Mouse (Mus musculus) embryonic facial prominence, embryonic 11.5 days (tissue): ENCODE measurements at regions not wholly inside any gene's neighbourhood (a gene's known extent, or its start where the extent isn't known, plus 50 kb on each side); places are given as distances from the start of the nearest gene placed in this dataset.
"Not testable (repeated sequence)": the region's sequence is repeated elsewhere in the genome, so short reads cannot be mapped to it uniquely, and the experiment has no call there.

Experiments
- ATAC-seq: fragments of 200-750 bp; cut with Nextera tagmentation; replicated peaks from 2 replicates; pipeline ENCODE4 v1.8.0; 2017; ENCODE audit warnings: low read depth; ENCODE audit not compliant: insufficient number of reproducible peaks, low FRiP score, low TSS enrichment
- DNase-seq: peaks from one replicate; pipeline ENCODE4 v3.0.0-alpha.2; 2015; ENCODE audit warnings: low spot score
- H3K27ac ChIP-seq: fragments of 300-500 bp; sonication (generic); replicated peaks from 2 replicates; pipeline ENCODE4 v1.5.1; 2014; ENCODE audit warnings: mild to moderate bottlenecking, low read depth, low read length, control low read depth
- H3K27me3 ChIP-seq: fragments of 300-500 bp; sonication (generic); 2 replicates; pipeline ENCODE4 v1.6.1; 2014; ENCODE audit warnings: mild to moderate bottlenecking, low read length, moderate library complexity, mixed read lengths; ENCODE audit not compliant: control insufficient read depth, insufficient read depth
- H3K36me3 ChIP-seq: fragments of 300-500 bp; sonication (generic); replicated peaks from 2 replicates; pipeline ENCODE4 v1.6.1; 2014; ENCODE audit warnings: low read depth, mild to moderate bottlenecking, low read length, moderate library complexity, mixed read lengths; ENCODE audit not compliant: control insufficient read depth, insufficient read depth
- H3K4me1 ChIP-seq: fragments of 300-500 bp; sonication (generic); 2 replicates; pipeline ENCODE4 v1.6.1; 2014; ENCODE audit warnings: low read length, mixed read lengths; ENCODE audit not compliant: control insufficient read depth, insufficient read depth
- H3K4me2 ChIP-seq: fragments of 300-500 bp; sonication (generic); 2 replicates; pipeline ENCODE4 v1.6.1; 2014; ENCODE audit warnings: low read depth, mild to moderate bottlenecking, control low read depth, low read length, moderate library complexity
- H3K4me3 ChIP-seq: fragments of 300-500 bp; sonication (generic); 2 replicates; pipeline ENCODE4 v1.5.1; 2014; ENCODE audit warnings: low read depth, low read length, control low read depth
- H3K9ac ChIP-seq: fragments of 300-500 bp; sonication (generic); replicated peaks from 2 replicates; pipeline ENCODE4 v1.6.1; 2014; ENCODE audit warnings: mild to moderate bottlenecking, control low read depth, low read length
- H3K9me3 ChIP-seq: fragments of 300-500 bp; sonication (generic); replicated peaks from 2 replicates; pipeline ENCODE4 v1.6.1; 2016; ENCODE audit warnings: mild to moderate bottlenecking, low read length, inconsistent platforms, mixed read lengths; ENCODE audit not compliant: control insufficient read depth
- WGBS: fragments of 180-500 bp; shearing (Covaris S2); extraction: QIAGEN DNeasy Blood & Tissue Kit; methylation state at CpG from one replicate; pipeline ENCODE4 v1.1.7; 2014; 5-methylcytosine and 5-hydroxymethylcytosine counted together

DNA sequence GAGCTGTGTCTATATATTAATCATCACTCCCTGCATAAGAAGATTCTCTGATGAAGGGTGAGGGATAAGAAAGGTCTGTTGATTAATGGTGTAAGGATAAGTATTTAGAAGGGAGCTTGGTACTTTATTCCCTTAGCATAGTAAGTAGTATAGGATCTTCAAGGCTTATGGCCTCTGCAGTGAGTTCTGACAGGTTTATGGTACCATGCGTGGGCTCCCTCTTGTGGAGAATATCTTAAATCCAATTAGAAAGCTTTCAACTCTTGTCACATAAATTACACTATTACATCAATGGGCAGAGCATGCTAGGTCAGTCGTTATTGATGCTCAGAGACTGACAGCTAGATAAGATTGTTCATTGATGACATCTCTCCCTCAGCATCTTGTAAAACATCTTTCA, 112.7 kb upstream of the Grin3a start:
- Histone ChIP-seq H3K9ac (no peak overlapping the region), H3K9me3 (no peaks in the 10 kb centered on the region), H3K36me3 (no peaks in the 10 kb centered on the region), H3K4me2 (no peak overlapping the region), H3K27me3 (no peaks in the 10 kb centered on the region), H3K4me3 (no peak overlapping the region), H3K4me1 (no peaks in the 10 kb centered on the region), H3K27ac (no peak overlapping the region)
- DNase-seq (peak; percentile 57), ATAC-seq (no peak)
- 24% methylated on average over 2 of the region's 2 CpGs for WGBS

DNA sequence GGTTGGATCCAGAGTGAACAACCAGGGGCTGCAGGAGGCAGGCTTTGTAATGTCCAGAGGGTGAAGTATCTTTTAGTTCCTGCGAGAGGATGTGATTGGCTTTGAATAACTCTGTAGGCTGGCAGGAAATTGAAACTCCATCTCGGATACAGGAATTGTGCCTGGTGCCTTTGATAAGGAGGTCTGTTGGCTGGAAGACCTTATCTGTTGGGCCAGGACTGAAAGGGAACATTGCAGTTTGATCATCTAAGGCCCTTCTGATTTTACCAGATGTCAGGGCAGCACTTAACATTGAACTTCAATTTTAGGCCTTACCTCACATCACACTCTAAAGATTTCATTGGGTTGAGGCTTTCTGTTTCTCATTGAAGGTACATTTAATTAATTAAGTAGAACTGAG, 111.3 kb upstream of the Grin3a start:
- H3K4me2 ChIP-seq: no peak overlapping the region
- no peaks in the 10 kb centered on the region for H3K4me1 ChIP-seq
- no peaks in the 10 kb centered on the region for H3K9me3 ChIP-seq
- ATAC-seq (no peak), DNase-seq (no peak)
- H3K4me3 ChIP-seq: no peak overlapping the region
- H3K27ac ChIP-seq: no peak overlapping the region
- H3K9ac ChIP-seq: no peak overlapping the region
- no peaks in the 10 kb centered on the region for H3K36me3 ChIP-seq
- H3K27me3 ChIP-seq: no peaks in the 10 kb centered on the region
- WGBS: 58% methylated on average over 2 of the region's 2 CpGs

DNA sequence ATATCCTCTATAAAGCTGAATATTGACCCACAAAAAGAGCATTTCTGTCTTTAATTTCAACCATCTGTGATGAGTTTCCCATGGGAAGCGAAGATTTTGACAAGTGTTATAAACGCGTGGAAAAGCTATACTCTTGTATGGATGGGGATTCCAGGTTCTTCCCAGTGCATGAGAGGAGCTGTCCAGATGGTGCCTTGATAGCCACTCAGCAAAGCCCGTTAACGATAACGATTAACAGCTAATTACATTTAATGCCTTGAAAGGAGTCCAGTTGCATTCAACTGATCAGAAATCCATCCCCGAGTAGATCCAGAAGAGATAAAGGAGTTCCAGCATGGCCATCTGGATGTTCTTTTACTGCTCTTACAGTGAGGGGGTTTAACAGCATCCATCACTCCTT, 100.8 kb upstream of the Grin3a start:
- ATAC-seq: no peak
- H3K27me3 ChIP-seq: no peaks in the 10 kb centered on the region
- 74% methylated on average over 7 of the region's 7 CpGs for WGBS
- H3K9me3 ChIP-seq: no peaks in the 10 kb centered on the region
- DNase-seq: no peak
- no peaks in the 10 kb centered on the region for H3K36me3 ChIP-seq
- no peak overlapping the region for H3K4me2 ChIP-seq
- H3K27ac ChIP-seq: no peak overlapping the region
- H3K4me1 ChIP-seq: no peaks in the 10 kb centered on the region
- H3K9ac ChIP-seq: no peak overlapping the region
- H3K4me3 ChIP-seq: no peak overlapping the region

DNA sequence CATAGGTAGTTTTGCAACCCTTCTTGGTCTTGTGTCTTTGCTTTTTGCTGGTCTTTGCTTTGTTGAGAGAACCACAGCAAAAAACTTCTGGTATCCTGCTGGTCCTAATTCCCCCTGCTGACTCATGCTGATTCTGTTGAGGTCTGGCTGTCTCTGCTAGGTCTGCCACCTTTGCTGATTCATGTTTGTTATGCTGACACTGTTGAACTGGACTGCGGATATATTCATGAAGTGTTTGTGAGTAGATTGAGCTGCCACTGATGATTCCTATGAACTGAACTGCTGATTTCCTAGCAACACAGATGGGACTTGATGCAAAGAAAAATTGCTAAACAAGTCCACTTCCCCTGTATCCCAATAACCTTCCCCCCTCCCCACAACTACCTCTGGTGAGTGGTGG, 91.9 kb upstream of the Grin3a start:
- H3K9ac ChIP-seq: no peak overlapping the region
- H3K4me2 ChIP-seq: no peak overlapping the region
- H3K27me3 ChIP-seq: no peaks in the 10 kb centered on the region
- H3K36me3 ChIP-seq: no peaks in the 10 kb centered on the region
- H3K4me1 ChIP-seq: no peaks in the 10 kb centered on the region
- WGBS: 96% methylated on average over 1 of the region's 1 CpGs
- H3K4me3 ChIP-seq: no peak overlapping the region
- H3K9me3 ChIP-seq: no peaks in the 10 kb centered on the region
- DNase-seq (no peak), ATAC-seq (no peak)
- no peak overlapping the region for H3K27ac ChIP-seq

DNA sequence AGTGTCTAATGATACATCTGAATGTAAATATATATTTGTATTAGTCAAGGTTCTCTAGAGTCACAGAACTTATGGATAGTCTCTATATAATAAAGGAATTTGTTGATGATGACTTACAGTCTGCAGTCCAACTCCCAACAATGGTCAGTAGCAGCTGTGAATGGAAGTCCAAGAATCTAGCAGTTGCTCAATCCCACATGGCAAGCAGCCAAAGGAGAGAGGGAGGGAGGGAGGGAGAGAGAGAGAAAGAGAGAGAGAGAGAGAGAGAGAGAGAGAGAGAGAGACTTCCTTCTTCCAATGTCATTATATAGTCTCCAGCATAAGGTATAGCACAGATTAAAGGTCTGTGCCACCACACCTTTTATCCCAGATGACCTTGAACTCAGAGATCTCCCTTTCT, 84.1 kb upstream of the Grin3a start:
- H3K4me3 ChIP-seq, H3K4me1 ChIP-seq, DNase-seq, H3K27me3 ChIP-seq, H3K4me2 ChIP-seq, H3K9ac ChIP-seq, H3K36me3 ChIP-seq, ATAC-seq, H3K27ac ChIP-seq, H3K9me3 ChIP-seq: not testable (repeated sequence)

DNA sequence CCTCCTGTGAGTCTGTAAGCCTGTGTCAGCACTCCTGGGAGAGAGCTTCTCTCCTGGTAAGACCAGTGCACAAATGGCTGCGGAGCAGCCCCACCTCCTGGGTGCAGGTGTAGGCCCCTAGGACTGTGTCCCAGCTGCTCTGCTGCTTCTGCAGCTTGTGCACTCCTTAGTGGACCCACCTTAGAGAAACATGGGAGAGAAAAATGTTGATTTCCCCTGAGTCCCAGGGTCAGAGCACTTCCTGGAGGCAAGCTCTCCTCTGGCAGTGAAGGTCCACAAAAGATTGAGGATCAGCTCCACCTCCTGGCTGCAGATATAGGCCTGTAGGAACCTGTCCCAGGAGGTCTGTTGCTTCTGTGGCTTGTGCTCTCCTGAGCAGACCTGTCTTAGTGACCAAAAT, 81.5 kb upstream of the Grin3a start:
- ATAC-seq (no peak), DNase-seq (no peak)
- no peaks in the 10 kb centered on the region for H3K4me1 ChIP-seq
- no peak overlapping the region for H3K27ac ChIP-seq
- no peaks in the 10 kb centered on the region for H3K36me3 ChIP-seq
- H3K9me3 ChIP-seq: no peaks in the 10 kb centered on the region
- no peak overlapping the region for H3K4me2 ChIP-seq
- no peaks in the 10 kb centered on the region for H3K27me3 ChIP-seq
- 64% methylated on average over 1 of the region's 1 CpGs for WGBS
- H3K4me3 ChIP-seq: no peak overlapping the region
- no peak overlapping the region for H3K9ac ChIP-seq

DNA sequence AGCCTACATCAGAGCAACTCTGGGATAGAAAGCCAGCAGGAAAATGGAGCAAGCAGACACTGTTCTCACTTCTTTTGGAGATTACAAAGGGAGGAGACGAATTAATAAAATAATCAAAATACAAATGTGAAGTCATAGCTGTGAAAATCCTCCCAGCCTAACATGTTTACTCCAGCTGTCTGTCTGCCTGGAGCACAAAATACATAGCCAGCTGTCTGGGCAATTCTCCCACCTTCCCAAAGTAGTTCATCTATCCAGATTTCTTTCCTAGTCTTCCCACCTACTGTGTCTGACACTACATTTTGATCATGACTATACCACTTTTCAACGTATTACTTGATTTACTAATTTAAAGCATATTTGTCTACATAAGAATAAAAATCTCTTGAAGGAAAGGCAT, 68.7 kb upstream of the Grin3a start:
- no peaks in the 10 kb centered on the region for H3K4me1 ChIP-seq
- H3K36me3 ChIP-seq: no peaks in the 10 kb centered on the region
- H3K27ac ChIP-seq: no peak overlapping the region
- no peak overlapping the region for H3K4me3 ChIP-seq
- no peaks in the 10 kb centered on the region for H3K27me3 ChIP-seq
- no peak overlapping the region for H3K9ac ChIP-seq
- ATAC-seq (no peak), DNase-seq (no peak)
- no peak overlapping the region for H3K4me2 ChIP-seq
- H3K9me3 ChIP-seq: no peaks in the 10 kb centered on the region
- 80% methylated on average over 2 of the region's 2 CpGs for WGBS

DNA sequence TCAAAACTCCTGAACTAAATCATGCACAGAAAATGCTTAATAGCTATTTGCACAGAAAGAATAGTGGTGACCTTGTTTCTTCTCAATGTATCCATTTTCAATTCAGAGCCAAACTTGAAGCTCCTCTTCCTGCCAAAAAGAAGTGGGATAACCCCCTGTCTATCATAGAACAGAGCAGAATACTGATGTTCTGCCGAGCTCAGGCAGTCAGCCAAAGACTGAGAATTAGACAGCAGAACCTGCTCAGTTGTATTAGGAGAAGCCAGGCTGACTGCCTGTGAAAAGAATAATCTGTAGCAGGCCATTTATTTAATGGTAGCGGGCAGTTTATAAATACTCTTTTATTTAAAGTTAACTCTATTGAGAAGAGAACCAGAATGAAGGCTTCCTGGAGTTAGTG, 68.1 kb upstream of the Grin3a start:
- WGBS: 83% methylated on average over 2 of the region's 2 CpGs
- ATAC-seq: no peak

More for the DNA sequence above, 68.1 kb upstream of the Grin3a start:
- Histone ChIP-seq H3K27ac (no peak overlapping the region), H3K36me3 (no peaks in the 10 kb centered on the region), H3K9me3 (no peaks in the 10 kb centered on the region), H3K27me3 (no peaks in the 10 kb centered on the region), H3K9ac (no peak overlapping the region), H3K4me1 (no peaks in the 10 kb centered on the region), H3K4me3 (no peak overlapping the region), H3K4me2 (no peak overlapping the region)
- no peak for DNase-seq
